Mouse (Mus musculus): Measurements from ENCODE around the gene Lrtm1.

Lrtm1 gene

DNA sequence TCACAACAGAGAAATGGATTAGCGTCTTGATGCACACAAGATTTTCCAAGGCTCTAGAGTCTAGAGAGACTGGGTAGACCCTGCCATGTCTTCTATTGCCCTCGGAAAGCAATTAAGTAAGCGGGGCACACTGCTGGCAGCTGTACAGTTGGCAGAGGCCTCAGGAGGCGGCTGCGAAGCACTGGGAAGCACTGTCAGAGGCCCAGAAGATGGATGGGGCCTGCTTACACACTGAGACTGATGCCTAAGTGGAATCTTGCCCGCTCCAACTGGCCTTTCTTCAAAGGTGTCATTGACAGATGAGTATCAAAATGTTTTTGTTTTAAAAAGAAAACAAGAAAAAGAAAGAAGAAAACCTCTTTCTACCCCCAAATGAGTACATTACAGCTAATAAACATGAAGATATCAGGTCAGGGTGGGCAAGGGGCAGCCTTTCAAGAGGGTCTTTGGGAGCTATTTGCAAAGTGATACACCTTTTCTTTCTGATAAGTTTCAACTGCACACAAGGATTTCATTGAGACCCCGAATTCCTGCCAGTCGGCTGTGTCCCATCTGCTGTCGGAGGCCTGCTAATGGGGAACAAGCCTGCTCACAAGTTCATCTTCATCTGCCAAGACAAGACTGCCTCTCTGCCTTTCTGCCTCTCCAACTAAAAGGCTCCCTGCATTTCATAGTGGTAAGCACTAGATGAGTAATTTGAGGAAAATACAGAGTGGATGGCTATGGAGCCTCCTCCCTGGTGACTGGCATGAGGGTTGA lies 22.8 kb downstream of the Lrtm1 start:
- DNase-seq, result no peak

GRCm38 (mm10) chr14:29041498-29041897 lies 23.5 kb downstream of the Lrtm1 start:
- DNase-seq, result no peak

DNA sequence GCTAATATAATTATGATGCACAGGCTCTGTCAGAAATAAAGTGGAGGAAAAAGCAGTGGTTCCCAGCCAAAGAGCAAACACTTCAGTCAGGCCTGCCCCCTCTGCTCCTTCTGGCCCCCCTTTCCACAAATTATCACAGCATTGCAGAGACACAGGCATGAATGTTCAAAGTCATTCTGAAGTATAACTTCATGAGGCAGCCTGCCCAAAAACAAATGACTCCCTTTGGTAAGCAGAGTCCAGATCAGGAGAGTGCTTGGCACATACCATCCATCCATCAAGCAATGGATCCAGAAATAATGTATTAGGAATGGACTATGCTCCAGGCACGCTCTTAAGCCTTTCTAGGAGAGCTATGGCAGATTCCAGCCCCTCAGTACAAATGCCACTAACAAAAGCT lies 24.3 kb downstream of the Lrtm1 start:
- no peak for DNase-seq

DNA sequence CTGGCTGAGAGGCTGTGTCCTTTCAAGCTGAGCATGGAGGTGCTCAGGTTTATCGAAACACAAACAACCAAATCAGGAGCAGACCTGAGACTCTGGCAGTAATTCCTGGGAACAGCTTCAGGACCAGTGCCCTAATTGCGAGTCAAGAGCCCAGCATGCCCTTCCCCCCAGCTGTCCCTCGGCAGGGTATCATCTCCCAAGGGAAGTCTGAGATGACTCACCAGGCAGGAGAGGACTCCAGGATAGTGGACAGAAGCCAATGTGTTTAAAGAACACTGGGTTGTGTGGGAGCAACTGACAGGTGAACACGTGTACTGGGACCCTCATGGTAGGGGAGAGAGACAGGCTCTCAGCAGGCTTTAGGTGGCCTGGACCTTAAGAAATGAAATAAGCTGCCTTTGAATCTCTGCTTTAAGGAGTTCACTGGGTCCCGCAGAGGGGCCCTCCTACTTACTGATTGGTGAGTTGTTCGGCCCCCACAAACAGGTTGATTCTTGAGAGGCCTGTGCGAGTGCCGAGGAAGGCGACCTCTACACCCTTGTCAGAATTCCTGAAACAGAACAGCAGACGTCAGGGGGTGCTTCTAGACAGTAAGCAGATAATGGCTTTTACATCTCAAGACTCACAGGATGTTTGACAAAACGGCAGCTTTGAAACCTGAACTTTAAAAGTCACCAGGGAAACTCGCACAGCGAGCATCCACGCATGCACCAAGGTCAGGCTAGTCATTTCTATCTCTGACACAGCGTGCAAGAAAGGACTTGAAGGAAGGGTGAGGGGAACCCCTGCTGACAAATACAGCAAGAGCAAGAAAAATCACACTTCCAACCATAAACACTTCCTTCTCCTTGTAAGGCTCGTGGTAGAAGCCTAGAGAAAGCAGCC lies 34.2 kb downstream of the Lrtm1 start:
- DNase-seq, result no peak

DNA sequence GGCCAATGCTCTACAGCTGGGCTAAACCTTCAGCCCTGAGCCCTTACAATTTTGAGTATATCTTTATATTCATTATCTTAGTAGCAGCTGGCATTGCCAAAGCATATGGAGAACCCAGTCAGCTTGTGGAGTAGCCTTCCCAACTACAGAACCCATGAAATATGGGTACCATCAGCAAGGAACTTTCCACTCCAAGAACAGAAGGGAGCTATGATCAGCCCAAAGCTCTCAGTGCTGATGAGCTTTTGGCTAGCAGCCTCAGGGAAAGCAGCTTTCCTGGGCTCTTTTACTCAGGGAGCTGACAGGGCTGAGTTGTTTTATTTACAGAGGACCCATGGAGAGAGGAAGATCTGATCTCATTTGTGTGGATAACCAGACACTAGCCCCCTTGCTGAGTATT lies 42.7 kb downstream of the Lrtm1 start:
- no peak for DNase-seq

DNA sequence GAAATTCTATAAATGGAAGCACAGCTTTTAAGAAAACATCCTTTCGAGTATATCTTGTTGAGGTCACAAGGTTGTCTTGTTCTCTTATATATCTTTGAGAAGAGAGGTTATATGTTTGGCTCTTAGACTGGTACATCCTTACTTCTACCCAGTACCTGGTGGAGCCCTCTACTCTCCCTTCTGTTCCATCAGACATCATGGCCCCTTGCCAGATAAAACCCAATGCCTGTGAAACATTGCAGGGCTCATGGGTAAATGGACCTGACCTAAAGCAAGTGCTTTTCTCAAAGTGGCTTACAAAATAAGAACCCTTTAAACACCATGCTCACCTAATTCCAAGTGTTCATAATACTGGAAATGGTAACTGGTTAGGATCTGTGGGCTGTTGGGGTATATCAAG lies 43.5 kb downstream of the Lrtm1 start:
- no peak for DNase-seq

- no peak for DNase-seq
Observed at GRCm38 (mm10) chr14:29062676-29063075, 44.7 kb downstream of the Lrtm1 start.

- no peak for DNase-seq
Observed at GRCm38 (mm10) chr14:29073747-29074146, 55.7 kb downstream of the Lrtm1 start.

- no peak for DNase-seq
Observed at GRCm38 (mm10) chr14:29077418-29077817, 59.4 kb downstream of the Lrtm1 start.

GRCm38 (mm10) chr14:29080228-29080627 lies 62.2 kb downstream of the Lrtm1 start:
- no peak for DNase-seq

- no peak for DNase-seq
Observed at GRCm38 (mm10) chr14:29080630-29081029, 62.6 kb downstream of the Lrtm1 start.

- no peak for DNase-seq
Observed at GRCm38 (mm10) chr14:29082171-29082570, 64.2 kb downstream of the Lrtm1 start.

Measured in thymus, postnatal 14 days (tissue).